Mouse (Mus musculus) kidney, embryonic 14.5 days (tissue): ENCODE measurements at regions not wholly inside any gene's neighbourhood (a gene's known extent, or its start where the extent isn't known, plus 50 kb on each side); places are given as distances from the start of the nearest gene placed in this dataset.

ENCODE experiments used
- ATAC-seq: fragments of 200-750 bp; cut with Nextera tagmentation; 2 replicates; pipeline ENCODE4 v1.8.0; 2017; ENCODE audit warnings: moderate number of reproducible peaks, mild to moderate bottlenecking, moderate TSS enrichment, moderate library complexity; ENCODE audit not compliant: low FRiP score, low TSS enrichment
- H3K27ac ChIP-seq: fragments of 300-500 bp; sonication (generic); 2 replicates; pipeline ENCODE4 v1.5.1; 2014; ENCODE audit warnings: low read depth, mild to moderate bottlenecking, low read length, moderate library complexity, mixed read lengths
- H3K27me3 ChIP-seq: fragments of 300-500 bp; sonication (generic); 2 replicates; pipeline ENCODE4 v1.6.1; 2014; ENCODE audit warnings: mild to moderate bottlenecking, low read length; ENCODE audit not compliant: control insufficient read depth, insufficient read depth
- H3K36me3 ChIP-seq: fragments of 300-500 bp; sonication (generic); 2 replicates; pipeline ENCODE4 v1.6.1; 2014; ENCODE audit warnings: low read length, mixed read lengths; ENCODE audit not compliant: control insufficient read depth, insufficient read depth
- H3K4me1 ChIP-seq: fragments of 300-500 bp; sonication (generic); 2 replicates; pipeline ENCODE4 v1.6.1; 2014; ENCODE audit warnings: low read length, mixed read lengths; ENCODE audit not compliant: control insufficient read depth, insufficient read depth
- H3K4me2 ChIP-seq: fragments of 300-500 bp; sonication (generic); replicated peaks from 2 replicates; pipeline ENCODE4 v1.6.1; 2014; ENCODE audit warnings: low read depth, mild to moderate bottlenecking, low read length
- H3K4me3 ChIP-seq: fragments of 300-500 bp; sonication (generic); 2 replicates; pipeline ENCODE4 v1.5.1; 2014; ENCODE audit warnings: mild to moderate bottlenecking, low read length
- H3K9ac ChIP-seq: fragments of 300-500 bp; sonication (generic); 2 replicates; pipeline ENCODE4 v1.6.1; 2014; ENCODE audit warnings: low read depth, mild to moderate bottlenecking, low read length, moderate library complexity
- H3K9me3 ChIP-seq: fragments of 300-500 bp; sonication (generic); 2 replicates; pipeline ENCODE4 v1.6.1; 2016; ENCODE audit warnings: low read length; ENCODE audit not compliant: control insufficient read depth
- WGBS: fragments of 180-500 bp; shearing (Covaris S2); extraction: QIAGEN DNeasy Blood & Tissue Kit; methylation state at CpG from one replicate; pipeline ENCODE4 v1.1.7; 2014; 5-methylcytosine and 5-hydroxymethylcytosine counted together

DNA sequence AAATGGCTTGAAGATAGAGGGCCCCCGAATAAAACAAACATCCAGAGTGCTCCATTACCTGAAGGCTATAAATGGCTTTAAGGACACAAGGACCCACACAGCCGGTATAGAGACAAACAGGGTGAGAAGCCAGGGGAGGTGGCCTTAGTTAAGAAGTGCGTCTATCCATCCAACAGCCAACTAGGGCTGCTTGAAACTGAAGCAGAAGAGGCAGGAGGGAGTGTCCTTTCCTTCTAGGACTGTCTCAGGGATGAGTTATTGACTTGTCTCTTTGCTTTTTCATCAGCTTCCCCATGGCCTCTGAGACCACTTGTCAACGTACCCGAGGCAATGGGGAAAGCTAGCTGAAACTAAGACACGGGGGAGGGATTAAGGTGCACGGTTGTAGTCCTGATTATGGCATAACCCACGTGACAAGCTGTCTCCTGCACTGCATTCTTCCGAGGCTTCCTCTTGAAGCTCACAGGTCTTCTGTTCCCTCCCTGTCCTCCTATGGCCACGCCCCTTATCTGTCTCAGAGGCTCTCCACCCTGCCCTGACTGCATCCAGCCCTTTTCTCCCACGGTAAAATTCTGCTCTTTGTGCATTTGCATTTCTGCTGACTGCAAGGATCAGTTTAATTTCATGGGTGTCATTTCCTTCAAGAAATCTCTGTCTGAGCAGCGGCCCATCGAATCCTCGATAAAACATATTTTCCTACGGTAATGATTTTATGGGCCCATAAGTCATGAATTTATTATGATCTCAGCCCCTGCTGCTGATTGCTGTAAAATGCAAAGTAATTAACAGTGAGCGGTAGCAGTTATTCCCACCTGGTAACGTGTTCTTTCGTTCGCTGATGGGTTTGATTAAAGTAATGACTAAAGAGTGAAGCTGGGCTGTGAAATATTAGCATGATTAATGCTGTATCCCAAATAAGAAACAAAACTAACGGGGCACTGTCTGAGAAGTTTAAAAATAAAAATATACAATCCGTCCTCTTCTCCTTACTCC lies 292.3 kb downstream of the Sec16b start:
- H3K4me2 ChIP-seq: peak overlapping the region; percentile 31
- peak; percentile 92 for ATAC-seq
- no peak overlapping the region for H3K27ac ChIP-seq
- no peak overlapping the region for H3K4me3 ChIP-seq
- no peaks in the 10 kb centered on the region for H3K36me3 ChIP-seq
- H3K27me3 ChIP-seq: no peaks in the 10 kb centered on the region
- WGBS: 28% methylated on average over 21 of the region's 21 CpGs
- no peak overlapping the region for H3K9ac ChIP-seq
- H3K9me3 ChIP-seq: no peaks in the 10 kb centered on the region
- 0 out of 2 replicates have a peak, but pooled peaks cover 4% of the 10 kb centered on the region for H3K4me1 ChIP-seq

DNA sequence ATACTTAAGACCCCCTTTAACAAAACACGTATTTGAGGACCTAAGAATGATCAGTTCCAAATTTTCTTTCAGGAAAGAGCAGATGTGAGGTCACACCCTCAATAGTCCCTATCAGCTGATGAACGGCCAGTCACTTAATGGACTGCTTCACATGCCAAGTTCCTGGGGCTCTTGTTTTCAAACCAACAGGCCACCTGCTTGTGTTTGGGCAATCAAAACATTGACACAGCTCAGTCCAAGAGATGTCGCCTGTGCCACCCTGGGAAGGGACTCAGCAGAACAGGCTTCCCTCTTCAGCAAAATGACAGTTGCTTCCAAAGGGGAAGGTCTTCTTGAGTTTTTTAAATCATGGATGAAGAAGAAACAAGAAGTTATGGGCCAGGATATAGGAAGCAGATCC lies 294.6 kb downstream of the Sec16b start:
- WGBS: 65% methylated on average over 3 of the region's 3 CpGs
- Histone ChIP-seq H3K4me1 (0 out of 2 replicates have a peak, but pooled peaks cover 4% of the 10 kb centered on the region), H3K36me3 (no peaks in the 10 kb centered on the region), H3K27ac (no peak overlapping the region), H3K27me3 (no peaks in the 10 kb centered on the region), H3K4me2 (no peak overlapping the region), H3K4me3 (no peak overlapping the region), H3K9me3 (no peaks in the 10 kb centered on the region), H3K9ac (no peak overlapping the region)
- ATAC-seq: no peak

DNA sequence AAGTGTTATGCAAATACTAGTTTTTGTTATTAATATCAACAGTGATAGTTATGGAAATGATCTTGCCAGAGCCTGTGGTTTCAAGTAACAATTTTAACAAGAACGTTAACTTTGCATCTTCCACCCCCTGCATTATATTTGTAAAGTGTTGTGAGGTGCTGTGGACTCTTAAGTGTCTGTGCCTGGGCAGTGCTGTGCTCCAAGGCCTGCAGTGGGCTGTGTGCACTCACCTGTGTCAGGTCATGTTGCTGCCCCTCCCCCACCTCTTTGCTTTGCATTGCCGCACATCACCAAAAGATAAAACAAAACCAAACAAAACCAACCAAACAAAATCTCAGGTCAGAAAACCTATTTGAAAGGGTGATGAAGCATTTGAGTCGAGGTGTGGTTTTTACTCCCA lies 297.7 kb downstream of the Sec16b start:
- H3K9me3 ChIP-seq: no peaks in the 10 kb centered on the region
- WGBS: 41% methylated on average over 3 of the region's 3 CpGs
- peak overlapping the region; percentile 10; the same call in 1 of the 2 replicates for H3K4me2 ChIP-seq

DNA sequence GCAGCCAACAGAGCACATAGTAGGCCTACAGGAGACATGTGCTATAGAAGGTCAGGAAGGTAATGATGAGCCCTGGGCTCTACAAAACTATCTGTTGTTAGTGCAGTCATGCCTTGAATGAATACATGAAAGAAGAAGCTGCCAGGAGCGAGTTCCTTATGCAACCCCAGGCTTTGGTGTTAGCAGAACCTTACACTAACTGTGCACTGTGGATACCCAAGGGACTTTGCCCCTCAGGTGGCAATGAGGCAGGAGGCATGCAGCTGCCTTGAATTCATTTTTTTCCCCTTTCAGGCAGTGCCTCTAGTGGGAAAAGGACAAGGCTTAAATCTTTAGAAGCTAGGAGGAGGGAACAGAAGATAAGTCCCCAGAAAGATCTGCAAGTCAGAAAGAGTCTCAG lies 299.8 kb downstream of the Sec16b start:
- no peaks in the 10 kb centered on the region for H3K4me1 ChIP-seq
- ATAC-seq: no peak
- H3K27ac ChIP-seq: no peak overlapping the region
- no peak overlapping the region for H3K4me2 ChIP-seq
- no peaks in the 10 kb centered on the region for H3K9me3 ChIP-seq
- WGBS: 85% methylated on average over 1 of the region's 1 CpGs
- no peak overlapping the region for H3K4me3 ChIP-seq
- no peaks in the 10 kb centered on the region for H3K27me3 ChIP-seq
- H3K36me3 ChIP-seq: no peaks in the 10 kb centered on the region
- no peak overlapping the region for H3K9ac ChIP-seq

More for the DNA sequence above, 297.7 kb downstream of the Sec16b start:
- Histone ChIP-seq H3K36me3 (no peaks in the 10 kb centered on the region), H3K4me1 (no peaks in the 10 kb centered on the region), H3K27ac (no peak overlapping the region), H3K27me3 (no peaks in the 10 kb centered on the region), H3K9ac (no peak overlapping the region), H3K4me3 (no peak overlapping the region)
- 0 out of 2 replicates have a peak, but pooled peaks have one; percentile 64 for ATAC-seq

DNA sequence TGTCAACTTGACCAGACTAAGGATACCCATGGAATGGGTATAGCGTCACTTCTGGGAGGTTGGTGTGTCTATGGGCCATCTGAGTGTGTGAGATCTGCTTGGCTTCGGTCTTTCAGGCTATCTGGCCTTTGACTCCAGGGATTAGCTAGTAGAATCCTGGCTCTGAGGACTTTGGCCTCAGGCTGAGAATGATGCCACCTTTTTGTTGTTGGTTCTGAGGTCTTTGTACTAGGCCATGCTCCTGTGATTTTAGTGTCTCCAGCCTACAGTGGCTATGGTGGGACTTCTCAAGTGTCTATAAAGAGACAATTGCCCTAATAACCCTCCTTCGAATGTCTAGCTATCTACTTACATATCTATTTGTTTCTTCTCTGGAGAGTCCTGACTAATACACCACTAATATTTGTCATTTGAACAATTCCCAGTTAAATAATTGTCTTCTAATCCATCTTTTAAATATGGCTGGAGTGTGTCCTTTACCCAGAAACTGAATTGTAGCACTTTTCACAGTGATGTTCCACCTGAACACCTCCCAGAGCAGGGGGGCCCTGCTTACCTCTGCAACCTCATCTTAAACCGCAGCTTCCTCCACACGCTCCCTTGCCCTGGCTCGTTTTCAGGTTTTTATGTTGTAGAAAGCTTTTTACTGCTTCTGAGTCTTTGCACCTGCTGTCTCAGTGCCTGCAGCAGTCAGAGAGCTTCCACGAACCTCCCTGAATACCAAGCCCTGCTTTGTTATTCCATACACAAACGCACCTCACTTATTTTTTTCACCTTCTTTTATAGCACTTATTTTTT lies 303.3 kb downstream of the Sec16b start:
- Histone ChIP-seq H3K4me2 (no peak overlapping the region), H3K9ac (no peak overlapping the region), H3K4me1 (no peaks in the 10 kb centered on the region), H3K9me3 (no peaks in the 10 kb centered on the region), H3K27me3 (no peaks in the 10 kb centered on the region), H3K36me3 (no peaks in the 10 kb centered on the region), H3K27ac (no peak overlapping the region), H3K4me3 (no peak overlapping the region)
- peak; percentile 80 for ATAC-seq
- WGBS: 35% methylated on average over 8 of the region's 8 CpGs

DNA sequence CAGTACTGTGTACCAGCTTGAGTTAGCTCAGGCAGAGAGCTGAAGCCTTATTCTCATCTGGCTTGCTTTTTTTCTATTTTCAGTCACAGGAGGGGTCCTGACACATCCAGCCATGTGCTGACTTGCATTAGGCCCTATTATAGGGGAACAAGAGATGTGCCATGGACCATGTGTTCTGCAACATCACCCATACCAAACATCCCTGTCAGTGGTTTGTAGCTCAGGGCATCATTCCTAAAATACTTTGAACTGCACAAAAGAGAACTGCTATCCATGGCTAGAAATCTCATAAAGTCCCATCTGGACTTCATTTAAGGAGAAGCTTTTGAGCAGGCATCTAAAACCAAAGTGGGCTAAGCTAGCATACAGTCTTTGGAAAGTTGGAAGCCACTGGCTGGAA lies 304.1 kb downstream of the Sec16b start:
- H3K9ac ChIP-seq: no peak overlapping the region
- H3K4me3 ChIP-seq: no peak overlapping the region
- H3K36me3 ChIP-seq: no peaks in the 10 kb centered on the region
- no peak overlapping the region for H3K27ac ChIP-seq
- no peak overlapping the region for H3K4me2 ChIP-seq
- H3K27me3 ChIP-seq: no peaks in the 10 kb centered on the region
- H3K9me3 ChIP-seq: no peaks in the 10 kb centered on the region
- no peak for ATAC-seq
- no peaks in the 10 kb centered on the region for H3K4me1 ChIP-seq

DNA sequence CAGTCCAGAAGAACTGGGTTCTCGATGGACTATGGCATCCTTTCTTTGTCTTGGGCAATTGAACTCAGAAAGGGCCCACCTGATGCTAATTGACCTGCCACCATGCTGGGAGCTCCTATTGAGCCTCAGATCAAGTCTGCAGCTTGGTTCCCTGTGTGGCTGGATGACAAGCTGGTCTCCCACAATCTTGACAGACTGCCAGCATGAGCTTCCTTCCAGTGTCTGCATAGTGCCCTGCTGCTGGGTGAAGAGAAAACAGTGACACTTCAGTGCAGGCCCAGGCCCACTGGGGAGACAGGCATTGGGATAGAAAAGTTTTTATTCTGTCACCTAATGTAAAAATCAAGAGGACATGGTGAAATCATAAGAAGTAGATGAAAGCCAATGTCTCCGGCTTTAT lies 321.4 kb downstream of the Sec16b start:
- Histone ChIP-seq H3K27me3 (no peaks in the 10 kb centered on the region), H3K4me3 (no peak overlapping the region), H3K9ac (no peak overlapping the region), H3K4me1 (no peaks in the 10 kb centered on the region), H3K4me2 (no peak overlapping the region), H3K27ac (no peak overlapping the region), H3K36me3 (no peaks in the 10 kb centered on the region), H3K9me3 (no peaks in the 10 kb centered on the region)
- ATAC-seq: no peak
- WGBS: 66% methylated on average over 2 of the region's 2 CpGs

DNA sequence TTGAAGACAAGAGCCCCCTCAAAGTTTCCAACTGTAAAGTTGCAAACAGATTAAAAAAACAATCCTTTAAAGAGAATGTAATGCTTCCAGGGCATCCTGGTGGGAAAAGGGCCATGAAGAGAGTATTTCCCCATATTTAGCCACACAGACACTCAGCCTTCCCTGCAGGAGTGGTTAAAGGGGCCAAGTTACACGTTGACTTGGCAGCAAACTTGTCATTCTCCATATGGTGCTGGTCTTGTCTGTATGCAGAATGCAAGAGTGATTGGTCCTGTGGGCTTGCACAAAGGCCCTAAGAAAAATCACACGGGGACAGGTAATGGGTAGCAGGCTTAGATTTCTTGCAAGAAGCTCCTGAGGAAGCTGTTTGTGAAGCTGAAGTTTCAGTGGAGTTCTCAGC lies 325.0 kb downstream of the Sec16b start:
- Histone ChIP-seq H3K9ac (no peak overlapping the region), H3K27ac (no peak overlapping the region), H3K4me3 (no peak overlapping the region), H3K36me3 (no peaks in the 10 kb centered on the region), H3K9me3 (no peaks in the 10 kb centered on the region), H3K4me2 (no peak overlapping the region), H3K4me1 (no peaks in the 10 kb centered on the region), H3K27me3 (no peaks in the 10 kb centered on the region)
- WGBS: 48% methylated on average over 2 of the region's 2 CpGs
- no peak for ATAC-seq

DNA sequence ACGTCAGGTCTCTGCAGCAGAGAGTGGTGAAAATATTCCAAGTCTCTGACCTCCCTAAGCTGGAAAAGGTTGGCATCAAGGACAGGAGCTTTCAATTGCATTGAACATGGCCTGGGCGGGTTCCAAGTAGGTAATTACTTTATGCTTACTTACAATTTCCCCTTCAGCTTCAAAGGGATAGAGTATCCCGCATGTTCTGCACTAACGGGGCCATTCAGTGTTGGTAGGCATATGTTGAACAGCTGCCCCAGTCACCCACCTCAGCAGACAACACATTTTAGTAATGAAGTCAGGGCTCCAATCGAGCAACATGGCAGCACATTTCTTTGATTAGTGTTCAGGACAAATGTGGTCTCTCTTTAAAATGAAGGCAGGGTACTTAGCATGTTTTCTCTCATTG lies 366.2 kb downstream of the Sec16b start:
- WGBS: 44% methylated on average over 5 of the region's 5 CpGs
- no peaks in the 10 kb centered on the region for H3K27me3 ChIP-seq
- no peaks in the 10 kb centered on the region for H3K36me3 ChIP-seq
- no peak overlapping the region for H3K9ac ChIP-seq
- H3K9me3 ChIP-seq: peaks cover 1% of the 10 kb centered on the region
- no peak overlapping the region for H3K4me3 ChIP-seq
- H3K4me1 ChIP-seq: no peaks in the 10 kb centered on the region
- no peak overlapping the region for H3K4me2 ChIP-seq
- no peak for ATAC-seq
- H3K27ac ChIP-seq: no peak overlapping the region
